Mouse (Mus musculus) erythroblast, embryonic 14.5 days (primary cell): ENCODE data around the gene Cdc14a.

ENCODE experiments used
- GATA1 ChIP-seq: IDR thresholded peaks from 2 replicates; pipeline ENCODE4 v1.6.1; 2012; ENCODE audit warnings: low read length, inconsistent platforms, mixed read lengths
- TAL1 ChIP-seq: IDR thresholded peaks from 3 replicates; pipeline ENCODE4 v1.6.1; 2012; ENCODE audit warnings: low read length, inconsistent platforms, mixed read lengths

GRCm38 (mm10) chr3:116301754-116302153 is 122.1 kb downstream of the Cdc14a start:
- TF ChIP-seq GATA1 (no peak), TAL1 (no peak)
